Mouse (Mus musculus) gastrocnemius, postnatal 25 days (tissue): ENCODE data around the gene Il10rb. TPM values are rescaled to one million over a fixed set of nuclear protein-coding genes. Genes with fewer than 3 reads are reported as not detected.

Experiments used
- DNase-seq: peaks from one replicate; pipeline ENCODE4 v3.0.0; 2022
- long read RNA-seq, 2 experiments: library from polyadenylated mRNA; stranded (forward); transcript quantifications; one replicate each; pipeline ENCODE4 v2.0.0; 2021
- total RNA-seq, 2 experiments: library from RNA; stranded (reverse); gene quantifications; 1 replicate in 1 of 2; 2 replicates in 1 of 2; pipeline ENCODE4 v1.2.3; 2021

Gene Il10rb
- total RNA-seq: 1 to 10 TPM; 5.0 to 6.3 TPM
- long read RNA-seq, experiment 1, transcript Il10rb-201 (7 exons, 1,850 nt): major isoform, 10 of 11 reads
- long read RNA-seq, experiment 1, partial matches to known transcripts: 0 of 11 reads
- long read RNA-seq, experiment 1, other reads (novel, unspliced or antisense): 1 of 11 reads
- long read RNA-seq, experiment 2, transcript Il10rb-201 (7 exons, 1,850 nt): major isoform, 17 of 22 reads
- long read RNA-seq, experiment 2, partial matches to known transcripts: 2 of 22 reads
- long read RNA-seq, experiment 2, other reads (novel, unspliced or antisense): 3 of 22 reads

- peak; percentile 77 for DNase-seq
Observed at GRCm38 (mm10) chr16:91405640-91406584, at the start of gene Il10rb. Il10rb (plus strand) TSS chr16:91406164.

GRCm38 (mm10) chr16:91356760-91357525 lies 49.0 kb upstream of the Il10rb start:
- no peak for DNase-seq

- DNase-seq: no peak
Observed at GRCm38 (mm10) chr16:91357526-91357900, 48.5 kb upstream of the Il10rb start.

GRCm38 (mm10) chr16:91358555-91358954 lies 47.4 kb upstream of the Il10rb start:
- DNase-seq: no peak

- no peak for DNase-seq
Observed at GRCm38 (mm10) chr16:91359531-91359930, 46.4 kb upstream of the Il10rb start.

- DNase-seq: no peak
Observed at GRCm38 (mm10) chr16:91360162-91360561, 45.8 kb upstream of the Il10rb start.

GRCm38 (mm10) chr16:91362006-91362405 lies 44.0 kb upstream of the Il10rb start:
- no peak for DNase-seq

GRCm38 (mm10) chr16:91362616-91363272 lies 43.2 kb upstream of the Il10rb start:
- peak; percentile 53 for DNase-seq

GRCm38 (mm10) chr16:91363483-91363882 lies 42.5 kb upstream of the Il10rb start:
- DNase-seq: peak; percentile 61

- no peak for DNase-seq
Observed at GRCm38 (mm10) chr16:91366567-91366966, 39.4 kb upstream of the Il10rb start.

- no peak for DNase-seq
Observed at GRCm38 (mm10) chr16:91367066-91367465, 38.9 kb upstream of the Il10rb start.

GRCm38 (mm10) chr16:91372577-91373472 lies 33.1 kb upstream of the Il10rb start, which contains the start of gene Ifnar2:
Ifnar2 (plus strand) TSS chr16:91372783.
- peak; percentile 79 for DNase-seq

- no peak for DNase-seq
Observed at GRCm38 (mm10) chr16:91373473-91374252, 32.3 kb upstream of the Il10rb start.

- no peak for DNase-seq
Observed at GRCm38 (mm10) chr16:91374253-91374634, 31.7 kb upstream of the Il10rb start.

- DNase-seq: no peak
Observed at GRCm38 (mm10) chr16:91376701-91377100, 29.3 kb upstream of the Il10rb start.

GRCm38 (mm10) chr16:91378431-91378986 lies 27.5 kb upstream of the Il10rb start:
- no peak for DNase-seq

GRCm38 (mm10) chr16:91378991-91379390 lies 27.0 kb upstream of the Il10rb start:
- no peak for DNase-seq

- no peak for DNase-seq
Observed at GRCm38 (mm10) chr16:91379412-91379811, 26.6 kb upstream of the Il10rb start.

- DNase-seq: no peak
Observed at GRCm38 (mm10) chr16:91380151-91380550, 25.8 kb upstream of the Il10rb start.

- DNase-seq: no peak
Observed at GRCm38 (mm10) chr16:91381606-91382005, 24.4 kb upstream of the Il10rb start.
